23 mouse cellular contexts compared by ENCODE assay signal in the genomic region with DNA sequence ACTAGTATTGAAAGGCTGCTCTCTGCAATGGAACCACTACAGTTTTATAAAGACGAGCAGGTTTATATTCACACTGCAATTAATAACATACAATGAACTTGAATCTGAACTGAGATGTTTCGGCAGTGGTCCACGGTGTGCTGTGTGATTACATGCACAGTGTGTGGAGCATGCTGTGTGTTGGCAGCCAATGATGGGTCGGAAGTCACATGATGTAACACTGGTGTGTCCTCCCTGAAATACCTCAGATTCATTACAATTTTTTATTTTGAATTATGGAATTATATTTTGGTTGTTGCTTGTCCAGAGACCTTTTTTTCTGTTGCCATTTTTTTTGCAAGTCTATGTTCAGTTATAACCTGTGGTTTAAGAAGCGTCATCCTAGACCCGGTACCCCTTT. TPM values are rescaled to one million over a fixed set of nuclear protein-coding genes. Genes with fewer than 3 reads are reported as not detected.
DNase-seq lines count a peak whose midpoint lies in the region; ATAC-seq and TF ChIP-seq lines count a peak whose summit lies in the region.
"Had no signal": no experiment of that assay in that cellular context is flagged by ENCODE, and none has a peak within 500 bp of the region (broad histone marks: within the 10 kb centered on the region; RNA-seq: fewer than 3 reads in every experiment).

No protein-coding gene starts in this region.

- TF ChIP-seq CTCF in MEL (IDR thresholded peaks at IDR 0.05 in 2 of 3, conservative IDR thresholded peaks at IDR 0.05 in 1 of 3; ENCODE audit: control insufficient read depth in 1 of 3, insufficient read depth in 1 of 3, low read depth in 2 of 3, low read length in 3 of 3, poor library complexity in 1 of 3, severe bottlenecking in 1 of 3) = no peak

- 84% methylated on average over 6 of the region's 6 CpGs for WGBS in liver, embryonic 13.5 days (ENCODE audit: insufficient replicate concordance)
- WGBS in midbrain, embryonic 11.5 days = 92% methylated on average over 6 of the region's 6 CpGs

- no peaks in the 10 kb centered on the region for H3K36me3 ChIP-seq in liver, embryonic 13.5 days
- H3K36me3 ChIP-seq in megakaryocyte, embryonic 14.5 days (replicated peaks; ENCODE audit: low read length) = no peaks in the 10 kb centered on the region
- peaks cover 0 to 24% of the 10 kb centered on the region in 2 experiments; a peak in 2 of 4 replicates for H3K36me3 ChIP-seq in MEL (ENCODE audit: control insufficient read depth in 1 of 2, insufficient read depth in 2 of 2, low read length in 2 of 2)
- H3K36me3 ChIP-seq in midbrain, embryonic 11.5 days (ENCODE audit: control insufficient read depth, insufficient read depth, low read length) = no peaks in the 10 kb centered on the region
- H3K36me3 ChIP-seq: embryonic facial prominence, embryonic 12.5 days; embryonic facial prominence, embryonic 15.5 days; heart, embryonic 12.5 days; heart, embryonic 15.5 days; hindbrain, embryonic 10.5 days; hindbrain, embryonic 13.5 days had no signal

- DNase-seq in liver, embryonic 13.5 days = no peak
- no peak for DNase-seq in liver
- no peak for DNase-seq in MEL (ENCODE audit: low read depth, low spot score)
- DNase-seq in cerebellum, adult 9-10 months = no peak
- DNase-seq in midbrain, embryonic 11.5 days (ENCODE audit: low spot score, missing footprints) = no peak
- DNase-seq: adrenal gland, postnatal 10 days; adrenal gland, postnatal 36 days; cerebellum, adult 18-20 months; cerebellum, adult 9-11 months; cerebellum, postnatal 25 days; gastrocnemius, postnatal 25 days; heart, postnatal 10 days; heart, postnatal 36 days had no signal

- no peak overlapping the region for H3K9ac ChIP-seq in liver, embryonic 13.5 days
- H3K9ac ChIP-seq in MEL (ENCODE audit: control insufficient read depth, low read depth, low read length, poor library complexity, severe bottlenecking) = no peak overlapping the region; the same call in 1 of the 2 replicates
- H3K9ac ChIP-seq in midbrain, embryonic 11.5 days (ENCODE audit: low read length) = no peak overlapping the region
- H3K9ac ChIP-seq: embryonic facial prominence, embryonic 12.5 days; embryonic facial prominence, embryonic 15.5 days; heart, embryonic 12.5 days; heart, embryonic 15.5 days; hindbrain, embryonic 13.5 days had no signal

- no peak for TF ChIP-seq EP300 in MEL (IDR thresholded peaks at IDR 0.05; ENCODE audit: low read depth in 1 of 2, low read length in 2 of 2)

- peaks cover 23% of the 10 kb centered on the region for H3K4me1 ChIP-seq in liver, embryonic 13.5 days (replicated peaks)
- peaks cover 32% of the 10 kb centered on the region for H3K4me1 ChIP-seq in megakaryocyte, embryonic 14.5 days
- peaks cover 16 to 27% of the 10 kb centered on the region in 2 experiments for H3K4me1 ChIP-seq in MEL (ENCODE audit: control insufficient read depth in 1 of 2, insufficient read depth in 2 of 2, low read length in 2 of 2)
- H3K4me1 ChIP-seq in midbrain, embryonic 11.5 days (ENCODE audit: control insufficient read depth, insufficient read depth, low read length) = no peaks in the 10 kb centered on the region
- H3K4me1 ChIP-seq: embryonic facial prominence, embryonic 12.5 days; embryonic facial prominence, embryonic 15.5 days; heart, embryonic 15.5 days had no signal

- no peaks in the 10 kb centered on the region for H3K27me3 ChIP-seq in liver, embryonic 13.5 days
- H3K27me3 ChIP-seq in megakaryocyte, embryonic 14.5 days (replicated peaks) = peaks cover 2% of the 10 kb centered on the region
- no peaks in the 10 kb centered on the region for H3K27me3 ChIP-seq in MEL (ENCODE audit: control insufficient read depth in 1 of 2, insufficient read depth in 2 of 2, low read length in 2 of 2)
- H3K27me3 ChIP-seq in midbrain, embryonic 11.5 days (ENCODE audit: control insufficient read depth, insufficient read depth, low read length) = no peaks in the 10 kb centered on the region
- H3K27me3 ChIP-seq: embryonic facial prominence, embryonic 12.5 days; embryonic facial prominence, embryonic 15.5 days; heart, embryonic 12.5 days; heart, embryonic 15.5 days; hindbrain, embryonic 13.5 days had no signal

- peaks cover 4% of the 10 kb centered on the region; the same call in 1 of the 2 replicates for H3K9me3 ChIP-seq in liver, embryonic 13.5 days (replicated peaks)
- peaks cover 10% of the 10 kb centered on the region for H3K9me3 ChIP-seq in megakaryocyte, embryonic 14.5 days
- no peaks in the 10 kb centered on the region for H3K9me3 ChIP-seq in MEL (replicated peaks; ENCODE audit: insufficient read depth, low read length)
- H3K9me3 ChIP-seq in midbrain, embryonic 11.5 days (ENCODE audit: control insufficient read depth, low read length) = no peaks in the 10 kb centered on the region
- H3K9me3 ChIP-seq: embryonic facial prominence, embryonic 12.5 days; embryonic facial prominence, embryonic 15.5 days; heart, embryonic 15.5 days; hindbrain, embryonic 13.5 days had no signal

- H3K79me2 ChIP-seq in MEL (ENCODE audit: control insufficient read depth, insufficient read depth, low read length, poor library complexity) = no peaks in the 10 kb centered on the region

- peak overlapping the region; percentile 45; the same call in 1 of the 2 replicates for H3K4me2 ChIP-seq in liver, embryonic 13.5 days
- H3K4me2 ChIP-seq in midbrain, embryonic 11.5 days = no peak overlapping the region
- H3K4me2 ChIP-seq: embryonic facial prominence, embryonic 12.5 days; embryonic facial prominence, embryonic 15.5 days; heart, embryonic 12.5 days; heart, embryonic 15.5 days; hindbrain, embryonic 13.5 days had no signal

- ATAC-seq in liver, embryonic 13.5 days (ENCODE audit: low read depth) = no peak
- no peak for ATAC-seq in megakaryocyte, adult 5-6 weeks (ENCODE audit: poor library complexity, severe bottlenecking)
- ATAC-seq in midbrain, embryonic 11.5 days (ENCODE audit: low FRiP score) = no peak
- ATAC-seq: forebrain, embryonic 14.5 days; hindbrain, embryonic 16.5 days had no signal

- TF ChIP-seq POLR2A in MEL (IDR thresholded peaks at IDR 0.05; ENCODE audit: control insufficient read depth in 1 of 2, insufficient read depth in 1 of 2, low read depth in 1 of 2, low read length in 2 of 2, poor library complexity in 1 of 2) = no peak

- H3K27ac ChIP-seq in liver, embryonic 13.5 days = no peak overlapping the region
- no peak overlapping the region for H3K27ac ChIP-seq in MEL (ENCODE audit: control insufficient read depth, low read depth, low read length)
- H3K27ac ChIP-seq in midbrain, embryonic 11.5 days (ENCODE audit: low read depth, low read length) = no peak overlapping the region
- H3K27ac ChIP-seq: embryonic facial prominence, embryonic 12.5 days; embryonic facial prominence, embryonic 15.5 days; heart, embryonic 15.5 days; hindbrain, embryonic 10.5 days; hindbrain, embryonic 13.5 days had no signal

- no peak for TF ChIP-seq RAD21 in MEL (IDR thresholded peaks at IDR 0.05; ENCODE audit: low read depth, low read length)

- H3K4me3 ChIP-seq in liver, embryonic 13.5 days (replicated peaks) = no peak overlapping the region
- H3K4me3 ChIP-seq in megakaryocyte, embryonic 14.5 days (replicated peaks) = peak overlapping the region; percentile 92
- peak overlapping the region in 1 of 2 experiments; percentile 91; a peak in 2 of 4 replicates for H3K4me3 ChIP-seq in MEL (ENCODE audit: control insufficient read depth in 1 of 2, insufficient read depth in 1 of 2, low read depth in 2 of 2, low read length in 2 of 2)
- H3K4me3 ChIP-seq in midbrain, embryonic 11.5 days (ENCODE audit: low read depth, low read length) = no peak overlapping the region
- H3K4me3 ChIP-seq: embryonic facial prominence, embryonic 12.5 days; embryonic facial prominence, embryonic 15.5 days; heart, embryonic 12.5 days; heart, embryonic 15.5 days; hindbrain, embryonic 10.5 days; hindbrain, embryonic 13.5 days had no signal

TF ChIP-seq in MEL, 35 proteins besides CTCF, POLR2A, EP300 and RAD21:
- peak; percentile 62; the same call in 1 of the 2 replicates for TF ChIP-seq USF1 (IDR thresholded peaks at IDR 0.05; ENCODE audit: low read depth, low read length)
- TF ChIP-seq MXI1 (IDR thresholded peaks at IDR 0.05; ENCODE audit: low read depth, low read length) = no peak

RNA-seq across cellular contexts. Expression of a gene that starts 22.8 kb away (rescaled TPM):
- 16.5 and 18.8 TPM in 2 replicates for polyA plus RNA-seq in liver, embryonic 13.5 days (2015; fragmentation: Nextera tagmentation; extraction: Ambion mirVana)
- polyA plus RNA-seq in megakaryocyte, embryonic 14.5 days (2012; ENCODE audit: insufficient read depth, low replicate concordance) = 1.1 TPM in 1 of 2 replicates, not detected in the other
- 66.9 and 85.5 TPM in 2 replicates for total RNA-seq in megakaryocyte, adult 5-6 weeks (2015)
- total RNA-seq in megakaryocyte, adult 5-6 weeks (2017) = 38.3 and 40.8 TPM in 2 replicates
- 0.69 and 1.0 TPM in 2 replicates for total RNA-seq in MEL (2012; rRNA removed)
- 1 to 10 TPM in 1 of 2 experiments, not detected in 1; 3.1 TPM for polyA plus RNA-seq in MEL (2012; ENCODE audit: insufficient read depth in 1 of 2, insufficient read length in 2 of 2, low read depth in 1 of 2, low replicate concordance in 2 of 2, missing spikeins in 1 of 2)
- polyA plus RNA-seq in midbrain, embryonic 11.5 days (2014; fragmentation: Nextera tagmentation; extraction: Ambion mirVana) = 0.22 TPM in 1 of 2 replicates, not detected in the other
- polyA plus RNA-seq: forebrain, embryonic 14.5 days; hindbrain, embryonic 10.5 days had no signal
